Mouse (Mus musculus) cerebellum, postnatal 14 days (tissue): ENCODE measurements at regions not wholly inside any gene's neighbourhood (a gene's known extent, or its start where the extent isn't known, plus 50 kb on each side); places are given as distances from the start of the nearest gene placed in this dataset.
A peak's percentile ranks its signal among the peaks of the same experiment; 100 is the strongest.

ENCODE experiments used
- DNase-seq, 2 experiments: peaks; one replicate each; pipeline ENCODE4 v3.0.0; 2021; ENCODE audit warnings: mixed read lengths in 2 of 2

DNA sequence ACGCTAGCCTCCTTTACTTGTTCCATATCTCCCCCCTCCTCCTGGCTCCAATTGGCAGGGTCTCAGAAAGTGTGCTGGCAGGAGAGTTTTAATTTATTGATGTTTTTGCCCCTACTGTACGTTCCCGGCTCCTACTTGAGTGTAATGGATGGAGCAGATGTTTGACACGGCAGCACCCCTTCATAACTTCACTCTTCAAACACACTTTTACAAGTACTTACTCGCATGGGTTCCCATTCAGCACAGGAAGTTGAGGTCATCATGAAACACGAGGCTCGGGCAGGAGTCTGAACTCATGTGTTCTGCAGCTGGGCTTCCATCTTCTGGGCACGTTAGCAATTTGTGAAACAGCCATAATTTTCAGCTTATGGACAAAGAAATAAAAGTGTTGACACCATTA lies 504.3 kb upstream of the Mgmt start:
- DNase-seq: no peak

DNA sequence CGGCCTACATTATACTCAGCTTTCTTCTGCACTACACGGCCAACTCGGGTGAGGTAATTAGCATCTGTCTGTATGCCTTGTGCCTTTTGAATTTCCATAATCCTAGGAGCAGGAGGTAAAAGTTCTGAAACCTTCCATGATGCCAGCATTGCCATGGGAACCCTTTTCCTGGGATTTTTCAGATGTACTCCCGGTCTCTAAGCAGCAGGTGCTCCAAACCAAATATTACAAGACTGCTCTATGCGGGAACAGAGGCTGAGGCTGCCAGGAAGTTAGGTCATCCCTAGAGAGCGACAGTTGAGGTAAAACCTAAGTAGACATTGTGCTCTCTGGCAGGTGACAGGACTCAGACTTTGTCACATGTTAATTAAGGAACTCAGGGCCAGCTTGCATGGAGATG lies 501.0 kb upstream of the Mgmt start:
- no peak for DNase-seq

DNA sequence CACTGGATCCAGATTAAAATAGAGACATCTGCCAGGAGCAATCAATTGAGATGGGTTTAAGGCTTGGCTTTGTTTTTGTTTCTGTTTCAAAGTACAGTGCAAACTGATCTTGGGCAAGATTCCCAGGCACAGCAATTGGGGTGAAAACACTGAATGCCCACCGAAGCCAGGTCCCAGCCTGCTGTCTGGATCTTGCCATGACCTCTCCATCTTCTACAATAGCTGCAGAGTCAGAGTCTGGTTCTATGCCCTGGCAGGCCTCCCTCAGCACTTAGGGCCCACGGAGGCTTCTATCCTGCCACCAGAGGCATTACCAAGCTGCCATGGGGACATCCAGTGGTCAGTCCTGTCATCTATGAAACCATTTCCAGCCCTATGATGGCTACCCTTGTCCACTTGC lies 498.6 kb upstream of the Mgmt start:
- DNase-seq: peak; percentile 18 to 20

DNA sequence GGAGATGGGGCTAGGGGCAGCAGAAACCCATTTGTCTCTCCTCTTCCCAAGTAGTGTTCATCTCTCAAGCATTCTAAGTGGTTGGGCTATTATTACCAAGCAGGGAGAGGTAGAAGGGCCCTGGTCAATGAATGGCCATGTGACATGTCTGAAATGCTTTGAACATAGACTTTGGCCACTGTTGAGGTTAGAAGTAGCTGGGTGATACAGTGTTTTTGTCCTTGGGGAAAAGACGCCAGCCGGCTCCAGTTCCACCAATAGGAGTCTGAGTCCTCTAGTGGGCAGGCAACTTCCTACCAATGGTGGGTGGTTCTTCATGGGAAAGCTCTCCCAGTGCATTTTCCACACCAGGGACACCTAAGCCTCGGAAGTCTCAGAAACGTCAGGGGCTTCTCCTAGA lies 497.3 kb upstream of the Mgmt start:
- DNase-seq: no peak

DNA sequence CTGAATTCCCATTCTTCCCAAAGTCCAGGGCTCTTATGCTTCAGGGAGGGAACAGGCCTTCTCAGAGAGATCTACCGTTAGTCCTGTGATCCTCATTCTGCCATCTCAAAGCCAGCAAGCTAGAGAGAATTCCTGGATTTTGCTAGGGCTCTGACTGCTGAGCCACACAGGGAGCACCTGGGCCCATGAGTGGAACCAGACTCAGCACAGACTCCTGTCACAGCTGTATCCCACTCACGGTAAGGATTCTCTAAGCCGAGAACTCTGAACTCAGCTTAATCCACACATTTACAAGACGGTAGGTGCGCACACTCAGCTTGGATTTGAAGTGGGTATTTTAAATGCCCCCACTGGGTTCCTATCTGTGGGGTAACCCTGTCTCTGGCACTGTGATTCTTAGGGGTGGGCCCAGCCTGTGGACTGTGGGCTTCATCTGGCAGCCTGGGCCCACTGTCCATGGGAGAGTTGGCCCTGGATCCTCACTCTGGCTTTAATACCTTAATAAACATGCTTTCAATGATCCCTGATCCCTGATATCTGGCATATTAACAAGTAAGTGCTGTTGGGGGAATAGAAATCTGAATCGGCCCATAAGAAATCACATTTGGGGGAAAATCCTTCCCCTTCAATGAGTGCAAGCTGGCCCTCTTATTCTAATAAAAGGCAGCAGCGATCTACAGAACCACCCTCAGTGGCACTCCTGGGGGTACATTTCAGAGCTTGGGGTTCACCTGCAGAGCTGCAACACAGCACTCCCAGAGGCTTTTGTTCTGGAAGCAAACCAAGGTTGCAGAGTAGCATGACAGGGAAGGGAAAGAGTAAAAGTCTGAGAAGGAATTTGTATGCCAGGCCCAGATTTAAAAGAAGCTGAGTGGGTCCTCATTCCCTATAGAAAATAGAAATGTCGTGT lies 491.5 kb upstream of the Mgmt start:
- no peak for DNase-seq

DNA sequence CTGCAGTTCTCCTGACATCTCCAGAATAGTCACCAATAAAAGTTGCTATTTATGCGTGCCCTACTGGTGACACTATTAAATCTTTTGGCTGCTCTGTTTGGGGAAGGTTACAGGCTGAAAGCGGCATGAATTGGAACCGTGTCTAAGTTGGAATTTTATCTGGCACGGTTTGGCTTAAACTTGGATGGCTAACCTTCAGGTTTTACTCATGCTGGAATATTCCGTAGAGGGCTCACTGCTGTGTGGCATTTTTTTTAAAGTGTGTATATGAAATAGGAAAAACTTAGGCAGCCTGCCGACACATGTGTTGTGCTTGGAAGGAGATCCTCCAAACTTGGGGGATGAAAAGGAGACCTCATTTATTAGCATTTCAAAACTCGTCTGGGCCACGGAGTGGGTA lies 489.0 kb upstream of the Mgmt start:
- DNase-seq: no peak

DNA sequence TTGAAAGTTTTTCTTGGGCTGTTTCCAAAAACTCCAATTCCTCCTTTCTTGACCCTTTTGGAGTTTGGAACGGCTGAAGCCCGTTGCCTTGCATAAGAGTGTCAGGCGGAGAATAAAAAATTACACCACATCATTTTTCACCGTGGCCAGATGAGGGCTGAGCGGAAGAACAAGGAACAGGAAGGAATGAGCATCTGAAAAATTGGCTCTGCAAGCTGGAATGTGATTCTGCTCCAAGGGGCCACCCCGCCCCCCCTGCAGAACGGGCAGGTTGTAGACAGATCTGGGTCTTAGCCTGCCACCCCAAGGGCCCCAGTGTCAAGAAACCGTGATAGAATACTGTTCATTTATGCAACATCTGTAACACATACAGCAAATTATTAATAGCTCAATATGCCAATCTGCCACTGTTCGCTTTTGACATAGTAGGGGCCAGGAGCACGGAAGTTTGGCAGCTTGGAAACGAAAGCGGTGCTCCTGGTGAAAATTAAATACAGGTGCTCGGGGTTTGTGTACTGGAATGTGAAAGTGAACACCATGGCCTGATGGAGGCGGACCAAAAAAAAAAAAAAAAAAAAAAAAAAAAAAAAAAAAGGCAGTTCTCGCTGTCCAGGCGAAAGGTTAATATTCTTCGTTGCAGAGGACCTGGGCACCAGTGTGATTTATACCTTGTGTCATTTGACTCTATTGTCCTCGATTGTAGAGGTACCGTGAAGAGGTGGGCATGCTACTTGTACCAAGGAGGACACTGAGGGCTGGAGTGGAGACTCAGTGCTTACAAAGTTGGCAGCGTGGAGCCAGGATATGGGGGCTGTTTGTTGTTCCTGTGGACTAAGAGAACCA lies 487.9 kb upstream of the Mgmt start:
- no peak for DNase-seq

DNA sequence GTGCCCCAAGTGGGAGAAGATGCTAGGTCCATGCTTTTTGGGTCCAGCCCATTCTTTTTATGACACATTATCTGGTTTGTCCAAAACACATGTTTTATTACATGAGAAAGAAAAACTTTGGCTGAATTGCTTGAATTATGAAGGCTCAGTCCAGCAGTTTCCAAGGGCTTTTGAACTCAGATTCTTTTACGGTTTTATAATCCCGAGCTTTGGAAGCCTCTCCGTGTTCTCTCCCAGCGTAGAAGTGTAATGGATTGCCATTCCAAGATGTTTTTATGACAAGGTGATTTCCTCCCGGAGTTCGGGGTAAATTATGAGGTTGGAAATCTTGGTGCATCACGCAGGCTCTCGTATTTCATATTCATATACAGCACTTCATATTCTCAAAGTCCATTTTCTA lies 479.6 kb upstream of the Mgmt start:
- no peak for DNase-seq

DNA sequence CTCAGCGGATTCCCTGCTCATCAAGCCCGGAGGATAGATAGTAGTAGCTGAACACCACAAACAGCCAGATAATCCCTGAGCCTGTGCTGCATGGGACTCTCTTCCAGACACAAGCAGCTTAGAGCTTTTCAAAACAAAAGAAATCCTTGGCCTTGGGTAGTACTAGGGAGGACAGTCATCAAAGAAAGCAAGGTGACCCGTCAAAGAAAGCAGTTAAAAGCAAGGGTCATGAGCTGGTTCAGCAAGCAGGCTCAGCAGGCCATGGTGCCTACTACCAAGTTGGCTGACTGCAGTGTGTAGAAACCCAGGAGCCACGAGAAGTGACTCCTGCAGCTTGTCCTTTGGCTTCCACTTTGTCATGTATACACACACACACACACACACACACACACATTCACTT lies 477.1 kb upstream of the Mgmt start:
- no peak for DNase-seq

DNA sequence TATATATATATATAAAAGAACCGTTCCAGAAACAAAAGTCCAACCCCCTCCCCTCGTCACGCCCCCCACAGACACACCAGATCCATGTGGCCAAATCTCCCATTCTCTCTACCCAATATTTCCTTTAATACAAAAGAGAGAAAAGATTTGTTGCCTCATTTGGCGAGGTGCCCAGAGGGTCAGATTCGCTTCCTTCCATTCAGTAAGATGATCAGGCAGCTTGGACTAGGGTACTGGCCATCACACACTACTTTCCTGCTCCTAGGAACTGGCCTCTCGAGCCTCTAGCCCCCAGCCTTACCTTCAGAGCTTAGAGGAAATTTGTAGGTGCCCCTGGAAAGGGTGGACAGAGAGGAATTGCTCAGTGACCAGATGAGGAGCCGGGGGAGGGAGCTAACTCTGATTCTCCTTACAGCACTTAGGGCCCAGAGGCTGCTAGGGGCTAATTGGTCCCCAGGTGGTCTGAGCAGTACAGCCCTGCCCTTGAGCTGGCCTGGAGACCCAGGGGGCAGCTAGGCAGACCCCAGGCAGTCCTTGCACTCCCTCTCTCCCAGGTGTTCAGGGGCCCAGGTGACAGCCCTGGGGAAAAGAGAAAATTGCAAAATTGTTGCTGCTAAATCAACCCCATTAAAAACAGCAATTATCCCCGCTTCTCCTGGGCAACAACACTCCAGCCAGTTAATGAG lies 470.4 kb upstream of the Mgmt start:
- DNase-seq: no peak

DNA sequence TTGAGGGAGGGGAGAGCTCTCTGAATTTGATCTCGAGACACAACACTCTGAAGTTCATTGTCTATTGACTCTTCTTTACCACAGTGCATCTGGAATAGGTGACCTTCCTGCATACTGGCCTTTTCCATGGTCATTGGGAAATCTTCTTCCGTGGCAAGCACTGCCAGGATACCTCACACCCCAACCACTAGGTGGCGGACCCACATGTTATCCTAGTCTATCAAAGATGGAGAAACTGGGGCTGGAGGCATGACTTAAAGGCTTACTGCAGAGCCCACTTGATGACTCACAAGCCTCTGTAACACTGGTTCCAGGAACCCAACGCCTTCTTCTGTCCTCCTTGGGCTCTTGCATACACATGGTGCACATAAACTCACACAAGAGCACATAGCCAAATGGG lies 467.2 kb upstream of the Mgmt start:
- no peak for DNase-seq

DNA sequence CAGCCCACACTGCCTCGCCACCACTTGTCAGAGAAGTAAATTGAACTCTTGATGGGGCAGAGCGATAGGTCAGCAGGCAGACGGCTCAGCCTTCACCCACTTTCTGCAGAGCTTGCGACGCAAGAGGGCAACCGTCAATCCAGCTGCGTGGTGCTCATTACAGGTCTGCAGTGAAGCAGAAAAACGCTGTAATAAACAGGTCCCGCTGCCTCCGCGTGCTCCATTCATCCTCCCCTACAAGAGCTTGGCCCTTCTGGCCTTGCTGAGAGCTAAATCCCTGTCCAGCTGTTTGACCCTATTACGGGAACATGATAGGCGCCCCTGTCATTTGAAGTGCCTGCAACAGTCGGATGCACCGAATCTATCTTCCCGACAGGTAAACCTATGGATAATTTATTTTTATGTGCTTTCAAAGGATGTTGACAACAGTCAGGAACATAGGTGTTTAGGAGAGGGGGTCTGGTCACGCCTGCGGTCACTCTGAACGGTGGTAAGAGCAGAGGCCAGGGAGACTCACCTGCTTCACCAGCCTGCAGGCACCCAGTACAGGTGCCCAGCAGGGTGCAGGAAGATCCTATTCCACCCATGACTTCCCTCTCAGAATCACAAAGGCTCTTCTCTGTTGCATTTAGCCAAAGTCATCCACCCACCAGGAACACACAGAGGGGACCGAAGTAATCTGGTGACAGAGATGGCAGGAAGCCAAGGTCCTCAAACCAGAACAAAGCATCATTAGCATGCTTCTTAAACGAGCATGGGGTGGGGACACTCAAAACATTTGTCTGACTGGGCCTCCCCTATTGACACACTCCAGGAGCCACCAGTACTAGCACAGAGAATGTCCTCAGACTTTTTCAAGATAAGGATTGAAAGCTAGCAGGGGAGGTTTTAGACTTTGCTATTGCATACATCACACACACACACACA lies 464.1 kb upstream of the Mgmt start:
- no peak for DNase-seq

DNA sequence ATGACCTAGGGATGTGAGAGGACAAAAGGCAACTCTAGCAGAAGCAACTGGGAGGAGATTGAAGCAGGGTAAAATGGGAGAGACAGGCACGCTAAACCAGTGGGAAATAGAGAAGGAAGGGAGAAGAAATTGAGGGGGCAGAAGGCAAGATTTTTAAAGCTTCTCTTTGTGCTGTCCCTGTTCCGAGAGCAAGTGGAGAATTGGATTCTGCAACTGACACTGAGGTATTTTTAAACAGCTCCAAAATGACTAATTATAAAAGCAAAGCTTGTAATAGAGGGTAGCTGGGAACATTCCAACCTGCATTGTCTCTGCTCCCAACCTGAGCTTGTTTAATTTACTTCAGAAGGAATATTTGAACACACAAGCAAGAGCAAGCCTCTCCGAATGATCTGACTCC lies 460.7 kb upstream of the Mgmt start:
- no peak for DNase-seq

DNA sequence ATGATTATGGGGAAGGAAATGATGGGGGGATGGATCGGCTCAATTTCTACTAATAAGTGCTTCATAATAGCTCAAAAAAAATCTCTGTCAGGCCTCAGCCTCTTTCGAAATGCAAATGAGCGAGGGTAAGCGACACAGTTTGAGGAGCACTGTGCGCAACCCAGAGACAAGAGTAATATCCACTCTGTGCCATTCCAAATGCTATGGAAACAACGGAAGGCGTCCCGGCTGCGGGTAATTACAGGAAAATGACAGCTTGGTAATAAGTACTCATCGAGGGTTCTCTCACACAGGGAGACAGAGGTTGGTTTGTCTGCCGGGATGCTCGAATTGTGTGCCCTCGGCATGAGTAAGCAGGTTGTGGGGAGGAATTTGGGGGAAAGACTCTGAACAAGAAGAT lies 459.9 kb upstream of the Mgmt start:
- DNase-seq: no peak

DNA sequence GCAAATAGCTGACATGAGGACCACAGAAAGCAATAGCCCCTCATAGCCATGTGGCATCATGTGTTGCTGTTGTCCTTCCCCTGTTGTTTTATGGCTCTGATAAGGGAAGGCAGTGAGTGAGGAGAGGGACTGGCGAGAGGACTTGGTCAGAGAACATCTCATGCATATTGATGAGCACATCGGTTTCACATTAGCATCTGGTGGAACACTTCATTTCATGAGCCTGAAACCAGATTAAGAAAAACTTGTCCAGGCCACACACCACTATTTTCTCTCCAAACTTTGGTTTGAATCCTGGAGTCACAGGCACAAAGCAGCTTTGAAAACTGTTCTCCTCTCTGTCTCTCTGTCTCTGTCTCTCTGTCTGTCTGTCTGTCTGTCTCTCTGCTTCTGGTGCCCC lies 451.0 kb upstream of the Mgmt start:
- no peak for DNase-seq

DNA sequence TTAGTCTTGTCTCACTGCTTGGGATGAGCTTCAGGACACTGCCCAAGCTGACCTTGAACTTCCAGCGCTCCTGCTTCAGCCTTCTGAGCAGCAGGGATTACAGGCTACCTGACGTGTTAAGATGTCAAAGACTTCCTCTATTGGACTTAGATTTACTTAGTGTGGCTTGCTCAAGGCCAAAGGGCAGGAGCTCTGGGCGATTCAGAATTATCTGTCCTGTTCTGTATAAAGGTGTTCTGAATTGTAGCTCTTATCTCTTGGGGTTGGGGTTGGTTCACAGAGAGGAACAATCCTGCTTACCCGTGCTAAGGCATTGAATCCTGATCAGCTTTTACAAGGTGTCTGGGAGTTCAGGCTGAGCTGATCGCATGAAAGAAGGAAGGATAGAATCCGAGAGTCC lies 449.3 kb upstream of the Mgmt start:
- DNase-seq: no peak

DNA sequence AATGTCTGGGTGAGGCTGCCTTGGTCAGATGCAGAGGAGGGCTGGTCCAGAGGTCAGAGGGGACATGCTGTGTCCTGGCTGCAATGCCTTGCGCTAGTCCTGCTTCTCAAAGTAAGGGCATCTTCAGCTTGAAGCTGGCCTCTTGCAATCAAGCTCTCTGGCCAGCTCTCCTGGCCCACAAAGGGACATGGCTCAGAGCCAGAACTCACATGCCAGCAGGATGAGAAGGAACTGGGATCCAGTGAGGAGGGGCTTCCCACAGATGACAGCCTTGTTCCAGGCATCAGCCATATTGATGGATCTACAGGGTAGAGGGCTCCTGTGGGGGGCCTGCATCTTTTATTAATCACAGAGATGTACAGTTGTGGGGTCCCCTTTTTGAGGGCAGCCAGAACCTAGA lies 445.1 kb upstream of the Mgmt start:
- DNase-seq: peak; percentile 72 to 81

DNA sequence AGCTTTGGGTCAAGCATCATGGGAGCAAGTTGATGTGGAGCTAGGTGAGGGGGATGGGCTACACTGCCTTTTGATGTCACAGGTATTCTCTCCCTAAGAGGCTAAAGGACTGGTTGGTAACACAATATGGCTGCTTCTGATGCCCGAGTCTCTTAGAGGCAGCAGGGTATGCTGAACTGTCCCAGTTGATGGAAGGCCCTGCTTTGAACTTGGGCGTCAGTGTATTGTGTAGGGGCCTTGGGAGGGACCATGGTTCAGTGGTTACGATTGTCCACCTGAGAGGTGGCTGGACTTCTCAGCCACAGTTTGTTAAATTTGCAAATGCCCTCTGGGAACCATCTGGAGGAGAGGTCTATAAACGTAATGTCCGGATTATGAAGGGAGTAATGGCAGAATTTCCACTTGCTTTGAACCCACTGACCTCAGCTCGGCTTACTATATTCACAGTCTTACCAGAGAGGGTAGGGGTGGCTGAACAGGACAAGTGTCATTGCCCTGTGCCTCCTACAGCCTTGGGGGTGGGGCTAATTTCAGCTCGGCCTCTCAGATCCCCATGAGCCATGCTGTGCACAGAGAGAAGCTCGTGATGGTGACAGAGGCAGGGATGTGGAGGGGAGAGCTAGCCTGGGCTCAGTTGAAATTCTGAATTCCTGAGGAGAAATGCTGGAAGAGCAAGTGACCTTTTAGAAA lies 442.6 kb upstream of the Mgmt start:
- no peak for DNase-seq

DNA sequence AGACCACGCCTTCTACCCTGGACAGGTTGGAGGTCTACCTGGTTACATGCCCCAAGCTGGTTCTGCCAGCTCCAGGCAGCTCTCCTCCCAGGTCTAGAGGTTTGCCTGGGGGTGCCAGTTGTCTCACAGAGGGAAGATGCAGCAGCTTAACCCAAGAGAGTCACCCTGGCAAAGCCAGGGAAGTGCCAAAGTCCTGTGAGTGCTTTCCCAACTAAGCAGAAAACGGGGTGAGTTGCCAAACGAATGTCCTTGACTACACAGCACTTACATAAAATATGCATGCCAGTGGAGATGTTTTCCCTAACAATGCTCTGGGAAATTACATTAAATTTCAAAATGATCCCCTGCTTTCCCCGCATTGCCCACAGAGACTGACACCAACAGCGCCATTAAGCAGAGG lies 441.9 kb upstream of the Mgmt start:
- no peak for DNase-seq

DNA sequence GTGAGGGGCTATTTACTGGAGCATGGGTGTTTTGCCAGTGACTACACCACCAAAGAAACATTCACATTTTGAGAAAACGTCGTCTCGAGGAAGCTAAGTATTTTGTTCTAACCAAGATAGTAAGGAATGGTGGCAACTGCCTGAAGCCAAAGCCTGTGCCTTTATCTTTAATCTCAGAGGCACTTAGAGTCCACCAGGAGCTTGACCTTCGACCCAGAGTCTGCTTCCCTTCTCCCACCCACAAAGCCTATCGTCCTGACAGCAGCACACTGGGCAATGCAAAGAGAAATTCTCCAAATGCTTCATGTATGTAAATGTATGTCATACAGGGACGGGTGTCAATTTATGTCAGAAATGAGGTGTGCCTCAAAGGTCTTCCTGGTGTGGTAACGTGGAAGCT lies 437.2 kb upstream of the Mgmt start:
- DNase-seq: no peak

DNA sequence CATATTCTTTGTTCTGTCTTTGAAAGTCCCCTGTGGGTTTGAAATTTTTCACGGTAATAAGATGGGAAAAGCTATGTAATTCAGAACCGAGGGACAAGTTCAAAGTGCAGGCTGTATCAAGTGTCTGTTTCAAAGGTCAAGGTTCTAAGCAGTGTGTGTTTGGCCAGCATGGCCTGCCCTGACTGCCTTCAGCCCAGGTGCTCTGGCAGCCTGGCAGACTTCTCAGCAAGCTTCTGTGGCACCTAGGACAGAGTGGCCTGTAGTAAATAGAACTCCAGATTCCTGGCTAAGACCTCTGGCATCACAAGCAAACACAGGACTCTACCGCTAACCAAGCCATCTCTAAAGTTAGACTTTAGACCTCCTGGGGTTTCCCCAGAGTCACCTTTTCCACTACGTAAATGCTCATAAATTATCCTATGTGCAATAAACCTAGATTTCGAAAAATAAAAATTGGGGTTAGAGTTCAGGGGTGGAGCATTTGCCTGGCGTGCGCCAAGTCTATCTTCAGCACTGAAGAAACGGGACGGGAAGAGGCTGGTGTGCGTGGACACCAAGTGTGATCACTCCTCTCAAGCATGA lies 436.5 kb upstream of the Mgmt start:
- DNase-seq: no peak
